Mouse (Mus musculus): ENCODE measurements around the gene Ldlrad2. TPM values are rescaled to one million over a fixed set of nuclear protein-coding genes. Genes with fewer than 3 reads are reported as not detected.
A peak's percentile ranks its signal among the peaks of the same experiment; 100 is the strongest.
"Not testable (repeated sequence)": the region's sequence is repeated elsewhere in the genome, so short reads cannot be mapped to it uniquely, and the experiment has no call there.

Gene Ldlrad2
- total RNA-seq (2014; fragmentation: Nextera tagmentation) (not detected in 2 replicates), total RNA-seq (2017) (not detected in 2 replicates)

DNA sequence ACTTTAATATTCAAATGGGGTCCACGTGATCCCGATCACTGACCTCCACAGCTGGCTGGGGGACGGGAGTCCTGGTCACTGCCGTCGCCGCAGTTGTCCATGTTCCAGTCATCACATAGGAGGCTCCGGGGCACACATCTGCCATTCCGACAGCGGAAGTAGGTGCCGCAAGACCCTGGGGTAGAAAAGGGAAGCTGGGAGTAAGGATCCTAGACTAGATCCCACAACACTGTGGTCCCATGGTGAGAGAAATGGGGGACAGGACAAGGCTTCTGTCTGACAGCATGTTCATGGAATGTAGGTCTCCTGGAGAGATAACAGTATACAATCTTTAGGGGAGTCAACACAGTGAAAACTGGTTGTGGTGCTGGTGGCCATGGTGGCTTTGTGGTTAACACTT, at the start of gene Ldlrad2:
Gene Ldlrad2, minus strand, starts transcription at position 101 of the 400 bp plus-strand sequence.
- no peak for ATAC-seq (replicated peaks; ENCODE audit: low FRiP score, low TSS enrichment, poor library complexity, severe bottlenecking)

DNA sequence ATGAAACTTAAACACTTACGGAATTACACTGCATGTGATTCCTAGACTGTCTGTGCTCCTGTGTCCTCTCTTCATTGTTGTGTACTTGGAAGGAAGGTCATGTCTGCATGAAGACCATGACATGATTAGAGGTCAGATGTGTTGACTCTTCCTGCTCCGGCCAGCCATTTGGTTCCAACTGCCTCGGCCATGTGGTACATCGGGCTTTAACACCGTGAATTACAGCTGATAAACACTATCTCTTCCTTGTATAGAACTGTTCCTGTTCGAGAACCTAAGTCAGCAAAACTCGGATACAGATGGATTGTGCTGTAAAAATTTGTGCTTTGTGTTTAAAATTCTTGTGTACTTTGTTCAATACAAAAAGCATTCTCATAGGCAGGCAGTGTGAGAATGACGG, 48.5 kb upstream of the Ldlrad2 start:
- no peak for ATAC-seq (replicated peaks; ENCODE audit: low FRiP score, low TSS enrichment, poor library complexity, severe bottlenecking)

DNA sequence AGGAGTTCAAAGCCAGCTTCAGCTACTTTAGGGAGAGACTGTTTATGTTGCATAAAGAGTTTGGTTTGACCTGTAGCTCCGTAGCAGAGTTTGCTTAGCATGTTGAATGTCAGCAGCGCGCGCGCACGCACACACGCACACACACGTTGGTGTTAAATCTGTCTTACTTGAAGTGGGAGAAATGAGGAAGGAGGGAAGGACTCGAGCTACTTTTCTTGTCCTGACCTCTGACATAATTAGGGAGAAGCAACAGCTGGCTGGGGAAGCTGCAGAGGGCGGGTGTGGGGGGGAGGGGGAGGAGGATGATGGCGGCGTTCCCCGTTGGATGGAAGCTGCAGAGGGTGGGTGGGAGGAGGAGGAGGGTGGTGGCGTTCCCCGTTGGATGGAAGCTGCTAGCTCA, 35.9 kb upstream of the Ldlrad2 start:
- no peak for ATAC-seq (replicated peaks; ENCODE audit: low FRiP score, low TSS enrichment, poor library complexity, severe bottlenecking)

DNA sequence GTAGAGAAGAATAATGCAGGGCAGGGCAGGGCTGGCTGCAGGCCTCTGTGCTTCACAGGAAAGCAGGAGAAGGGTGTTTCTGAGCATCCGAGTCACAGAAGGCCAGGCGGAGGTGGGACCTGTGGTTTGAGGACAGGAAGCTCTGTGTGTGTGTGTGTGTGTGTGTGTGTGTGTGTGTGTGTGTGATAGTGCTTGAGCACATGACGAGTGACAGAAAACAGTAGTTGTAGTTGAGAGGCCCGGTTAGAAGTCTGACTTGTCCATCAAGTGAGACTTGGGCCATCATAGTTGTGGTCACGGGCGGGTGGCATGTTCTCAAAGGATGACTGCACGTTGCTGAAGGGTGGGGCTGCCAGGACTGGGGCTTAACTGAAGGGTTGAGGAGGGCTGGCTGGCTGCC, 35.3 kb upstream of the Ldlrad2 start:
- peak; percentile 90 for ATAC-seq (replicated peaks; ENCODE audit: low FRiP score, low TSS enrichment, poor library complexity, severe bottlenecking)

DNA sequence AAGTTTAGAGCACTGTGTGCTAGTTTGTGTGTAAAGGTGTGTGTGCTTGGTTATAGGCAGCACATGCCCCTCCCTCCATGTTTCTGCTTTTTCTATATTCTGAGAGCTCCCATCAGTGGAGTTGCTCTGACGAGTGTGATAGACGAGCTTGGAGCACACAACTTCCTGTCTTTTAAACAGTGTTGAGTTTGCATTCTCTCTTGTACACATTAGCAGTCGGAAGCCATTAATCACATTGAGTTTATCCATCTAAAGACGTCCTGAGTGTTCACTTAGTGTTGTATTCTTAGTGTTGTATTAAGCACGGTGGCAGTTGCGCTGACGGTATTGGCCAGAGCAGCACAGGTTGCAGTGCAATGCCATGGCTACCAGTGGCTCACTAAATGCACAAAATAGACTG, 34.9 kb upstream of the Ldlrad2 start:
- no peak for ATAC-seq (replicated peaks; ENCODE audit: low FRiP score, low TSS enrichment, poor library complexity, severe bottlenecking)

DNA sequence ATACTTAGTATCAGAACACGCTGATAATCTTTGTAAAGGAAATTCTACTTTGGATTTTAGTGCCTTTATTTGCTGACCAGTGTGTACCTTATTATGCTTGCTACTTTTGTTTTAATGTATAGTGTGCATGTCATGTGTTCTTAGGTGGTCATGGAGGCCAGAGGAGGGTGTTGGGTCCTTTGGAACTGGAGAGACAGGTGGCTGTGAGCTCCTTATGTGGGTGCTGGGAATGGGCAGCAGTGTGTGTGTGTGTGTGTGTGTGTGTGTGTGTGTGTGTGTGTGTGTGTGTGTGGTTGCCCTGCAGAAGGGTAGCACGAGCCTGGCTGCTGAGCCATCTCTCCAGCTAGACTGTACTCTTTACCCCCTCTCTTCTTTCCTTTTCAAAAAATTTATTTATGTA, 32.7 kb upstream of the Ldlrad2 start:
- ATAC-seq (replicated peaks; ENCODE audit: low FRiP score, low TSS enrichment, poor library complexity, severe bottlenecking), result no peak

DNA sequence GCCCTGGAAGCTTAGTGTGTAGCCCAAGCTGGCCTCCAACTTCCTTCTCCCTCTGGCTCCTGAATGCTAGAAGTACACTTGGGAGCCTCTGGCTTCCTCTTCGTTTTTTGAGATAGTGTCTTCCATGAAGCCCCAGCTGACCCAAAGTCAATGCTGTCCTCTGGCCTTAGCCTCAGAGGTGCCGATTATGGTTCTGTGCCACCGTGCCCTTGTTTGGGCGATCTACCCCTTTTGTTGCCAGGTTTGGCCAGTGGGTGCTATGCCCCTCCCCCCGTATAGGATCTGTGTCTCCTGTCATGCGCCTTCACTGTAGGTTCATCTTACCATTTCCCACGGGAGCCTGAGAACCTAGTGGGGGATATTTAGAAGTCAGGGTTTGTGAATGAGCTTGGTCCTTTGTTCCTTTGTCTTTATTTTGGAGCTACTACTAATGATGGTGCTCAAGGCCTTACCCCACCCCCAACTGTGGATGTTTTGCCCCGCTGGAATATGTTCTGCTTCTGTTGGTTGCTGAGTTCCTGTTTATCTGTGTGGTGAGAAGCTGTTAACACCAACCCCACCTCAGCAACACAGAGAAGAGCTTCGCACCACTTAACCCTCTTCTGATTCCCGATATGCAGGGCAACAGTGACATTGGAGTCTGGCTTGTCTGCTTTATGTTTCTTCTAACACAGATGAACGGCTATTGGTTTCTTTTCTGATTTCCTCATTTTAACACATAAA, 29.2 kb upstream of the Ldlrad2 start:
- ATAC-seq (replicated peaks; ENCODE audit: low FRiP score, low TSS enrichment, poor library complexity, severe bottlenecking), result peak; percentile 75

DNA sequence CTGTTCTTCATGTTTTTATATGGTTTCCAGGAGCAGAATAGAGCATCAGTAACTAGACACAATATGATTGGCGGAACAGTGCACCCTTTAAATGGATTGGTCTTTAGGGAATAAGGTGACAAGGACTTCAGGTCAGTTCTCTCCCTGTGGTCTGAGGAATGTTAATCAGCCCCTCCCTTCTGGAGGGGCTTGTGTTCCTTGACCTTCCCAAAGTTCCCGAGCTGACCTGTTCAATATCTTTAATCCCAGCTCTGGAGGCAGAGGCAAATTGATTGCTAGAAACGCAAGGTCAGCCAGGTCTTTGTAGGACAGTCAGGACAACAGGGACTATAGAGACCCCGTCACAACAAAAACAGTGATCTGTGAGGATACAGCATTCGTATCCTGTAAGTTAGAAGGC, 24.2 kb upstream of the Ldlrad2 start:
- no peak for ATAC-seq (replicated peaks; ENCODE audit: low FRiP score, low TSS enrichment, poor library complexity, severe bottlenecking)

DNA sequence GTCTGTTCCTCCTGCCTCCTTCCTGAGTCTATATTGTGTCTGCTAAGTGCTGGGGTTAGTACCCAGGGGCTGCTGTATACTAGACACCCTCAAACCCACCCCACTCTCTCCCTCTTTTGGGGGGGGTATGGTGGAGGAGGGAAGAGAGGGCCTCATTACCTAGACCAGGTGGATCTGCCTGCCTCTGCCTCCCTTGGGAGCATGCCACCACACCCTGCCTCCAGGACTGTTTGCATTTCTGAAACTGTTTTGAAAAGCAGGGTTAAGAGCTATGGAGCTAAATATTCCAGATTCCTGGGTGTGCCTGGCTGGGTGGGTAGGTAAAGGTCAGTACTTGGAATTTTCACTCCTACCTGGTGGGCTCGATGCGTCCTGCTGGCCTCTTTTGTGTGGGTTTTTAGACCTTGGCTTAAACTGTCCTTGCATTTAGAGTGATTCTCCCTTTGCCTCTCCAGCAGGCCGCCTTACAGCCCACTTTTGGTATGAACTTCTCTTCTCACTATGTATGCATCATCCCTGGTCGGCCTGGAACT, 22.8 kb upstream of the Ldlrad2 start:
- no peak for ATAC-seq (replicated peaks; ENCODE audit: low FRiP score, low TSS enrichment, poor library complexity, severe bottlenecking)

DNA sequence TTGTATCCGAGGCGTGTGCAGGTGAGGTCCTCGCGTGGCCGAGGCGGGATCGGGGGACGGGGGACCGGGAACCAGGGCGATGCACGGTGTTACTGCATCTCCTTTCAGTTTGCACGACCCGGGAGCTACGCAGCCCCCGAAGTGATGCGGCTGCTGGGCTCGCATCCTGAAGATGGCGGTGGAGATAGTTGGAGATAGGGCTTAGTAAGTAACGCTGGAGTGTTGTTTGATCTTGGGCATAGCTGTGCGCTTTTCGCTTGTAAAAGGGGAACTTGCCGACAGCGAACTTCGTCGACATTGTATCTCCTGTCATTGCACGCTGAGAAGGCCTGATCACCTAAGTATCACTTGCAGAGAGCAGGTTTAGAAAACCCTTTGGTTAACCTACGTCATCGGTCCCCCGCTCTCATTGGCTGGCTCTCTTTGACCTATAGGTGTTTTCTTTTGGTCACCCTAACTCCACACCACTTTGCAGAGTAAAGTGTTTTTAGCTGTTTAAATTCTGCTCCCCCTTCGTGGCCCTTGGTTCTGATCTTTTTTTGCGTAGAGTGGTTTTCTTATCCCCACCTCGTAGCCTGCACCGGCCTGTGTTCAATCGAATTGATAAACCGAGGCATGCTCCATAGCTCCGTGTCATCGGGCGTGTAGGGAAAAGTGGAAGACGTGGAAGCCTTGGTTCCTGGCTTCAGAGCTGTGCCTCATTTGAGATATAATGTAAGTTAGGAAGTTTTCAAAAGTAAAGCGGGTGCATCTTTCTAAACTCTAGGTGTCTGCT, 20.3 kb upstream of the Ldlrad2 start:
- peak; percentile 47 for ATAC-seq (replicated peaks; ENCODE audit: low FRiP score, low TSS enrichment, poor library complexity, severe bottlenecking)

DNA sequence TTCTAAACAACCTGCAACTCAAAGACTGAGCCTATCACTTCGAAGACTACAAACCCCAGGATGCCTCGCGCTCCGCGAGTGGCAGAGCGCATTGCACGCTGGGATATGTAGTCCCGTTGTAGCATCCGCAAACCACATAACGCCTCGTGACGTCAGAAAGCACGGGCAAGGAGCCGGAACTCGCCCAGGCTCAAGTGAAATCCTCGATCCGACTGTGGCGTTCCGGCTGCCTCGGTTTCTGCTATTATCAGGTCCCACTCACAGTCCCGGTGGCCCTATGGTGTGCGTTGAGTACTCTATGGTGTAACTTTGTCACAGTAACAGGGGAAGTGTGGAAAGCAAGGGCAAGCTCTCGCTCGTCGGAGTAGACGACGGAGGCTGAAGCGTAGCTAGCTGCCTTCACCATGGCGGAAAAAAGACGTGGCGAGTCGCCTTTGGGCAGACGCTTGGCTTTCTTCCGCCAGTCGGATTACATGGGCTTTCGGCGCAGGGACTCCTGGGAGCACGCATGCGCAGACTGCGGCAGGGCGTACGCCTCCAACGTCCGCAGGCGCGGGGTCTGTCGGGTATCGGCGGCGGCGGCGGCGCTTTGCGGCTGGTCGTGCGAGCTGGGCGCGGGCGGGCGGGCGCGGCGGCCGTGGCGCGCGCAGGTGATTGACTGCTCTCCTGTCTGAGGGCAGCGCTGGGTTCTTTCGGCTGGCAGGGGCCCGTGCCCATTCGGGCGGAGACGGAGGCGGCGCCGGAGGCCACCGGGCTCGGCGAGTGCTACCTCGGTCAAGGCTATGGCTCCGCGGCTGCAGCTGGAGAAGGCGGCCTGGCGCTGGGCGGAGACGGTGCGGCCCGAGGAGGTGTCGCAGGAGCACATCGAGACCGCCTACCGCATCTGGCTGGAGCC, 19.5 kb upstream of the Ldlrad2 start, which contains the start of gene Usp48:
Gene Usp48, plus strand, starts transcription at position 155 of the 895 bp plus-strand sequence.
- ATAC-seq (replicated peaks; ENCODE audit: low FRiP score, low TSS enrichment, poor library complexity, severe bottlenecking), result peak; percentile 91

DNA sequence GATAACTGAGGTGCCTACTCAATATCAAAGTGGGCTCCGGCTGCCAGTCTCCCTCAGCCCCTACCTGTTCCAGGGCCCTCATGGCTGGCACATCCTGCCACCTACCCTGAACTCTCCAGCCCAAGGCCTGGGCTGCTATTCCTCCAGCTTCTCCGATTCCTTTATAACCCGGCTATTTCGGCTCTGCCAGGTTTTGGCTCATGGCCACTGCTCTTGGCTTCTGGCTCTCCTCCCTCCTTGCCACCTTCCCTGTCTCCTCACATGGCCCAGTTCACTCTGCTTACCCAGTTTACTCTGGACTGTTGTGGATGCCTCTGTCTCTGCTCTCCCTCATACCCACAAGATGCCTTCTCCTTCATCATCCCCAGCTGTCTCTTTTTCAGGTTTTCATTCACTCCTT, 16.6 kb upstream of the Ldlrad2 start:
- ATAC-seq (replicated peaks; ENCODE audit: low FRiP score, low TSS enrichment, poor library complexity, severe bottlenecking), result no peak

DNA sequence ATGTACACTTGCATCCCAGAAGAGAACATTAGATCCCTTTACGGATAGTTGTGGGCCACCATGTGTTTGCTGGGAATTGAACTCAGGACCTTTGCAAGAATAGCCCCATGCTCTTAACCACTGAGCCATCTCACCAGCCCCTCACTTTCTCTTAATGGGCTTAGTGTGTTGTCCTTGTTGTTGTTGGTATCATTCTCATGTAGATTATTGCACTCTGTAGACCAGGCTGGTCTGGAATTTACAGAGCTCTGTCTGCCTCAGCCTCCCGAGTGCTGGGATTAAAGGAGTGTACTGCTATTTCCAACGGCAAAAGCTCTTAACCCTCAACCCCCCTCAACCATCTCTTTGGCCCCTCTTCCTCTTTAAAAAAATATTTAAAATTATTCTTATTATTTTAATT, 15.2 kb upstream of the Ldlrad2 start:
- ATAC-seq (replicated peaks; ENCODE audit: low FRiP score, low TSS enrichment, poor library complexity, severe bottlenecking), result no peak

DNA sequence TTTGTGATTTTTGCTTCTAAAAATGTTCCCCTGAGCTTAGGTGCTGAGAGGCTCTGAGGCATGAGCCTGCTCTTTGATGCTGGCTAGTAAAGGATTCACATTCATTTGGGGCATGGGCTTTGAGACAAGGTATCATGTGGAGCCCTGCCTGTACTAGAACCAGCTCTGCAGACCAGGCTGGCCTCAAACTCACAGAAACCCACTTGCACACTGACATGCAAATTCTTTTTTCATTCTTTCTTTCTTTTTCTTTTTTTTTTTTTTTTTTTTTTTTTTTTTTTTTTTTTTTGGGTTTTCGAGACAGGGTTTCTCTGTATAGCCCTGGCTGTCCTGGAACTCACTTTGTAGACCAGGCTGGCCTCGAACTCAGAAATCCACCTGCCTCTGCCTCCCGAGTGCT, 14.7 kb upstream of the Ldlrad2 start:
- ATAC-seq (replicated peaks; ENCODE audit: low FRiP score, low TSS enrichment, poor library complexity, severe bottlenecking), result not testable (repeated sequence)

DNA sequence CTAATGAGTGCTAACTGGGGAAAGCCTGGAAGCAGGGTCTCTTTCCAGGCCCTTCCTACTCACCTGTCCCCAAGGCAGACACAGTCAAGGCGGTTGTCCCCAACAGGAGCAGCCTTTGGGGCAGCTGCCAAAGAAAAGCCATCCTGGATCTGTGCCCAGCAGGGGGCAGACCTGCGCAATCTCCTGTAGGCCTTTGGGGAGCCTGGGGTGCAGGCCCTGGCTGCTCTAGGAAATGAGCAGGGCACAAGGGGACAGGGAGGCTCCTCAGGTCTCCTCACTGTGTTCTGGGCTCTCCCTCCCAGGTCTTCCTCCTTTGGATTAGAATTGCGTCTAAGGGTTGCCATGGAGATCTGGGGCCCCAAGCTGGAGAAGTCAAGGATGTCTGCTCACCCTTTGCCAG, 7.4 kb upstream of the Ldlrad2 start:
- ATAC-seq (replicated peaks; ENCODE audit: low FRiP score, low TSS enrichment, poor library complexity, severe bottlenecking), result peak; percentile 71; the same call in 1 of the 2 replicates

DNA sequence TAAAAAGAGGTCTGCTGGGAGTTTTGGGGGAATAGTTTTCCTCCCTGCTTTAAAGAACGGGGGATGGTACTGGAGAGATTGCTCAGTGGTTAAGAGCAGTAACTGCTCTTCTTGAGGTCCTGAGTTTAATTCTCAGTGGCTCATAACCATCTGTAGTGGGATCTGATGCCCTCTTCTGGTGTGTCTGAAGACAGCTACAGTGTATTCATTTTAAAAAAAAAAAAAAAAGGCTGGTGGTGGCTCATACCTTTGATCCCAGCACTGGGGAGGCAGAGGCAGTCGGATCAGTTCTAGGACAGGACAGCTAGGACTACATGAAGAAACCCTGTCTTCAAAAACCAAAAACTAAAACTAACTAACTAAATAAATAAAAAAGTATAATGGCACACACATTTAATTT, 5.9 kb upstream of the Ldlrad2 start:
- ATAC-seq (replicated peaks; ENCODE audit: low FRiP score, low TSS enrichment, poor library complexity, severe bottlenecking), result no peak

DNA sequence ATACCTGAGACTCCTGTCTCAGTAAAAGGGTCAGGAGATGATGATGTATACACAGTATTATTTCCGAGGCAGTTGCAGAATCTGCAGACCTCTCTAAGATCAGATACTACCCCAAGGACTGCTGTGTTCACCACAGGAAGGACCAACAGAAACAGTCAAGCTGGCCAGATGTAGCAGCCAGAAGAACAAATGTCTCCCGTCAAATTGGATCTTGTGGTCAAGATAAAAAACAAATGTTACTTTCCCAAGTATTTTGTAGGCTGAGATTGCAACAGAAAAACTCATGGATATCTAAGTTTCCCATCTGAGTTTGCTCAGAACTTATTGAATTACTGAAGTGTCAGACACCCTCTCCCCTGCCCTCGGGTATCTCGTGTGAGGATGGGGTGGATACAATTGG, 5.4 kb upstream of the Ldlrad2 start:
- ATAC-seq (replicated peaks; ENCODE audit: low FRiP score, low TSS enrichment, poor library complexity, severe bottlenecking), result no peak

DNA sequence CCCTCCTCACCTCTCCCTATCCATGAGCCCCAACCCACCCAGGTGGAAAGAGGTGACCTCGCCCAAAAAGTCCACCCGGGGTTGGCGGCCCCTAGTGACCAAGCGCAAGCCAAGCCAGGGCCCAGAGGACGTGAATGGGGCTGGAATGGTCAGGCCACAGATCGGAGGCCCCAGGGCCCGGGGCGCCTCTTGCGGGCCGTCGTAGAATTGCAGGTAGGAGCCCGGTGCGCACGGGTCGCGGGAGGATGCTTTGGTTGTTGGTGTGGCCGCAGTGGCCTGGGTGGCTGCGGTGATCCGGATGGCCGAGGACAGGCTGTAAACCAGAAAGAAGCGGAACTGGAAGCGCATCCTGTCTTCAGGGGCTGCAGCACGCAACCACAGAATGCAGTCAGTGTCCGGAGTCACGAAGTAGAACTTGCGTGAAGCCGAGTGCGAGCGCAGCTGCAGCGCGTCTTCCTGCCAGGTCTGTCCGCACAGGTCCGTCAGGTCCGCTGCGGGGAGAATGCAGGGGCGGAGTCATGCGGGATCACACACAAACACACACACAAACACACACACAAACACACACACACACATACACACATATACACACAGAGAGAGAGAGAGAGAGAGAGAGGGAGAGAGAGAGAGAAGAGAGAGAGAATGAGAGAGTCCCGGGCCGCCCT, 3.9 kb upstream of the Ldlrad2 start:
- ATAC-seq (replicated peaks; ENCODE audit: low FRiP score, low TSS enrichment, poor library complexity, severe bottlenecking), result peak; percentile 86

DNA sequence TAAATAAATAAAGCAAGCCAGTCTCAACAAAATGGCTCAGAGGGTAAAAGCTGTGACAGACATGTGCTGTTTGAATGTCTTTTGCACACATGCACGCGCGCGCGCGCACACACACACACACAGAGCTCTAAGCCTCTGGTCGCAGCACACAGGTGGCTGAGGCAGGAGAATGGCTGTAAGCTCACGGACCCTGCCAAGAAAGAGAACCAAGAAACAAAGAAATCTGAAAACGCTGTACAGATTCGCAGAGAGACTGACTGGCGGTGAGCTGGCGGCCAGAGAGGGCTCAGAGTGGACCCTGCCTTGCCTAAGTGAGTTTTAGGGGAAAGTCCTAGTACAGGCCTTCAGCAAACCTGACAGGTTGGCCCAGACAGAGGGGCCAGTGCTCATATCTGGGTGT, 3.1 kb upstream of the Ldlrad2 start:
- no peak for ATAC-seq (replicated peaks; ENCODE audit: low FRiP score, low TSS enrichment, poor library complexity, severe bottlenecking)
